Mouse (Mus musculus) forebrain, embryonic 16.5 days (tissue): Measurements from ENCODE around the gene Akap5. TPM values are rescaled to one million over a fixed set of nuclear protein-coding genes. Genes with fewer than 3 reads are reported as not detected.

Experiments used
- ATAC-seq: fragments of 200-750 bp; cut with Nextera tagmentation; 2 replicates; pipeline ENCODE4 v1.8.0; 2017; ENCODE audit warnings: mild to moderate bottlenecking, moderate library complexity
- H3K27ac ChIP-seq: fragments of 300-500 bp; sonication (generic); 2 replicates; pipeline ENCODE4 v1.5.1; 2014; ENCODE audit warnings: low read length, control low read depth
- H3K27me3 ChIP-seq: fragments of 300-500 bp; sonication (generic); replicated peaks from 2 replicates; pipeline ENCODE4 v1.6.1; 2014; ENCODE audit warnings: low read length; ENCODE audit not compliant: control insufficient read depth, insufficient read depth
- H3K36me3 ChIP-seq: fragments of 300-500 bp; sonication (generic); 2 replicates; pipeline ENCODE4 v1.6.1; 2014; ENCODE audit not compliant: control insufficient read depth, insufficient read depth
- H3K4me1 ChIP-seq: fragments of 300-500 bp; sonication (generic); replicated peaks from 2 replicates; pipeline ENCODE4 v1.6.1; 2014; ENCODE audit warnings: low read length; ENCODE audit not compliant: control insufficient read depth, insufficient read depth
- H3K4me2 ChIP-seq: fragments of 300-500 bp; sonication (generic); 2 replicates; pipeline ENCODE4 v1.6.1; 2014; ENCODE audit warnings: mild to moderate bottlenecking, low read length, control low read depth
- H3K4me3 ChIP-seq: fragments of 300-500 bp; sonication (generic); replicated peaks from 2 replicates; pipeline ENCODE4 v1.5.1; 2014; ENCODE audit warnings: mild to moderate bottlenecking, low read length, control low read depth
- H3K9ac ChIP-seq: fragments of 300-500 bp; sonication (generic); replicated peaks from 2 replicates; pipeline ENCODE4 v1.6.1; 2014; ENCODE audit warnings: low read depth, low read length, control low read depth
- H3K9me3 ChIP-seq: fragments of 300-500 bp; sonication (generic); 2 replicates; pipeline ENCODE4 v1.6.1; 2016; ENCODE audit warnings: low read length; ENCODE audit not compliant: control insufficient read depth
- WGBS: fragments of 180-500 bp; shearing (Covaris S2); extraction: QIAGEN DNeasy Blood & Tissue Kit; methylation state at CpG from one replicate; pipeline ENCODE4 v1.1.7; 2014; 5-methylcytosine and 5-hydroxymethylcytosine counted together
- polyA plus RNA-seq: library from polyadenylated mRNA; unstranded; fragments of >200 nt; fragmentation: Nextera tagmentation; extraction: Ambion mirVana; gene quantifications from 2 replicates; pipeline ENCODE4 v1.2.1, GENCODE M21; 2015

The Akap5 gene
- polyA plus RNA-seq, 1 experiment from 2014 or later, result 10.3 TPM

DNA sequence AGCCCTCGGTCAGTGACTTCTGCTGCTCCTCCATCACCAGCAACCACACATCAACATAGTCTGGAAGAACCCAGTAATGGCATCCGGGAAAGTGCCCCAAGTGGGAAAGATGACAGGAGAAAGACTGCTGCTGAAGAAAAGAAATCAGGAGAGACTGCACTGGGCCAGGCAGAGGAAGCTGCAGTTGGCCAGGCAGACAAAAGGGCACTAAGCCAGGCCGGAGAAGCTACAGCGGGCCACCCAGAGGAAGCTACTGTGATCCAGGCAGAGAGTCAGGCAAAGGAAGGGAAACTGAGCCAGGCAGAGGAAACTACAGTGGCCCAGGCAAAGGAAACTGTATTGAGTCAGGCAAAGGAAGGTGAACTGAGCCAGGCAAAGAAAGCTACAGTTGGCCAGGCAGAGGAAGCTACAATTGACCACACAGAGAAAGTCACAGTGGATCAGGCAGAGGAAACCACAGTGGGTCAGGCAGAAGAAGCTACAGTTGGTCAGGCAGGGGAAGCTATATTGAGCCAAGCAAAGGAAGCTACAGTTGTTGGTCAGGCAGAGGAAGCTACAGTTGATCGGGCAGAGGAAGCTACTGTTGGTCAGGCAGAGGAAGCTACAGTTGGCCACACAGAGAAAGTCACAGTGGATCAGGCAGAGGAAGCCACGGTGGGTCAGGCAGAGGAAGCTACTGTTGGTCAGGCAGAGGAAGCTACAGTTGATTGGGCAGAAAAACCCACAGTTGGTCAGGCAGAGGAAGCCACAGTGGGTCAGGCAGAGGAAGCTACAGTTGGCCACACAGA lies 4.1 kb downstream of the Akap5 start:
- H3K4me3 ChIP-seq, result no peak overlapping the region
- no peaks in the 10 kb centered on the region for H3K27me3 ChIP-seq
- no peak overlapping the region for H3K9ac ChIP-seq
- H3K27ac ChIP-seq, result no peak overlapping the region
- H3K4me2 ChIP-seq, result no peak overlapping the region
- ATAC-seq, result no peak
- 89% methylated on average over 6 of the region's 6 CpGs for WGBS
- peaks cover 12% of the 10 kb centered on the region for H3K4me1 ChIP-seq
- no peaks in the 10 kb centered on the region for H3K36me3 ChIP-seq
- H3K9me3 ChIP-seq, result no peaks in the 10 kb centered on the region

- H3K4me2 ChIP-seq, result no peak overlapping the region
- H3K36me3 ChIP-seq, result no peaks in the 10 kb centered on the region
- no peak overlapping the region for H3K9ac ChIP-seq
- H3K27me3 ChIP-seq, result no peaks in the 10 kb centered on the region
- no peak overlapping the region for H3K4me3 ChIP-seq
- H3K9me3 ChIP-seq, result no peaks in the 10 kb centered on the region
- ATAC-seq, result no peak
- H3K4me1 ChIP-seq, result no peaks in the 10 kb centered on the region
- H3K27ac ChIP-seq, result no peak overlapping the region
- 94% methylated on average over 5 of the region's 5 CpGs for WGBS
Observed at GRCm38 (mm10) chr12:76333688-76334087, 9.0 kb downstream of the Akap5 start.

DNA sequence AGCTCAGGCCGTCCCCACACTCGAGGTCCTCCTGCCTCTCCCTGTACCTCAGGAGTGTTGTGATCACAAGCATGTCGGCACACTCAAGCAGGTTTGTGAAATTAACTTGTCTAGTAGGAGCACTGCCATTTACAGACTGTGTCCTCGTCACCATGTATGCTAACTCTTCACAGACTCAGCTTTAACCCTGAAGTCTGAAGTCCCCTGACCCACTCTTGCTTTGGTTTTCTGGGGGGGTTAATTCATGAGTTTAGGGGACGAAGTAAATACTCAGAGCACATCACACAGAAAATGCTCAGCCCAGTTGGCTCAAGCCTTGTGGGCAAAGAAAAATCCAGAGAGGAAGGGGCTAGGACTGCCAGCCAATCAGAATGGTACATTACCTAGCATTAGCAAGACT lies 10.9 kb downstream of the Akap5 start:
- Histone ChIP-seq H3K4me1 (no peaks in the 10 kb centered on the region), H3K4me2 (no peak overlapping the region), H3K9me3 (no peaks in the 10 kb centered on the region), H3K4me3 (no peak overlapping the region), H3K9ac (no peak overlapping the region), H3K36me3 (no peaks in the 10 kb centered on the region), H3K27me3 (no peaks in the 10 kb centered on the region), H3K27ac (no peak overlapping the region)
- WGBS, result 85% methylated on average over 5 of the region's 5 CpGs
- ATAC-seq, result no peak

DNA sequence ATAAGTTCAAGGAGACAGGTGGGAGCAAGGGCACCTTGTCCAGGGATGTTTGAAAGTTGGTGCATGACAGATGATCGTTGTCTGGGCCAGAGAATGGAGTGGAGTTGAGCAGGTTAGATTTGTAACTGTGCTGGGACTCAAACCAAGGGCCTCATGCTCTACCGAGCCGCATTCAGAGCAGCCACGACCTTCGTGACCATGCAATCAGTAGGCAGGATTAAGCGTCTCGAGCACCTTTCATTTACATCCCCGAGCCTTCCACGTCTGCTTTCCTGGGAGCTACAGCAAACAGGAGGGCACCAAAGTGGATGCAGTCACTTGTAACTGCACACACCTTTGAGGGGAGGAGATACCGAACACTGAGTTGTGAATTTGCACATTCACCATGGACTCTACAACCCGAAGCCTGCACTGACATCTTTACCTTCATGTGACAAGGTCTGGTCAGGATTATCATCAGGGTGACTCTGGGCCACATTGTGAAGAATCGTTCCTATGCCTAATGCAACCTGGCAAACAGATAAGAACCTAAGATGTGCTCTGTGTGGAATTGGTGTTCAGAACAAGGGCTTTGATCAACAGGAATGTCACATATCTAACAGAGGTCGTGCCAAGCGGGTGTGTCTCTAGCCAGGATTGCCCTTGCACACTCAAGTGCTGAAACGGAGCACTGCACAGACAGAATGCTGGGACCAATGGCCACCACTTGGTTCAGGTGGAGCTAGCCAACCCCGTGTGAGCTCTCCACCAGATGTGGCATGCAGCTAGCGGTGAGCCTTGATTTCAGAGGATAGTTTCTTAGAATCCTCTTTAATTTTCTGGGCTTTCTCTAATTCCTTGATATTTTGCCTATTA lies 11.6 kb downstream of the Akap5 start:
- Histone ChIP-seq H3K9ac (no peak overlapping the region), H3K36me3 (no peaks in the 10 kb centered on the region), H3K9me3 (no peaks in the 10 kb centered on the region), H3K27me3 (no peaks in the 10 kb centered on the region), H3K4me2 (no peak overlapping the region), H3K27ac (no peak overlapping the region), H3K4me3 (no peak overlapping the region), H3K4me1 (no peaks in the 10 kb centered on the region)
- no peak for ATAC-seq
- 85% methylated on average over 17 of the region's 17 CpGs for WGBS

DNA sequence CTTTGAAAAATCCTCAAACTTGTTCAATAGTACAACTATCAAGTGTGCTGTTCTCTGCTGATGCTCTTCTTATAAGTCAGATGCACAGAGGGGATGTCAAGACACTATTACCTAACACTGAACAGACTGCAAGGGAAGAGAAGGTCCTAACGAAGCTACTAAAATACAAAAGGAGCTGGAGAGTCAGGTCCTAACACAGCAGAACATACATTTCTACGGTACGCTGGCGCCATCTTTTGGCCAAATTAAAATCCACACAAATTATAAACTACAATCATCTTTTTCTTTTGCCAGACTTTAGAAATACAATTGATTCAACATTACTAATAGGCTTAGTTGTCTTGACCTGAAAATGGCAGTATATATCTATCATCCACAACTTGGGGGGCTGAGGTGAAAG lies 16.4 kb downstream of the Akap5 start:
- no peak overlapping the region for H3K4me3 ChIP-seq
- peak; percentile 63; the same call in 1 of the 2 replicates for ATAC-seq
- no peak overlapping the region for H3K9ac ChIP-seq
- H3K36me3 ChIP-seq, result no peaks in the 10 kb centered on the region
- H3K4me2 ChIP-seq, result no peak overlapping the region
- no peaks in the 10 kb centered on the region for H3K4me1 ChIP-seq
- WGBS, result 1% methylated on average over 4 of the region's 4 CpGs
- no peaks in the 10 kb centered on the region for H3K9me3 ChIP-seq
- H3K27ac ChIP-seq, result no peak overlapping the region
- no peaks in the 10 kb centered on the region for H3K27me3 ChIP-seq

- peaks cover 2% of the 10 kb centered on the region for H3K36me3 ChIP-seq
- H3K4me1 ChIP-seq, result no peaks in the 10 kb centered on the region
- no peaks in the 10 kb centered on the region for H3K9me3 ChIP-seq
- no peaks in the 10 kb centered on the region for H3K27me3 ChIP-seq
- no peak overlapping the region for H3K4me3 ChIP-seq
- H3K4me2 ChIP-seq, result no peak overlapping the region
- 90% methylated on average over 6 of the region's 6 CpGs for WGBS
- H3K9ac ChIP-seq, result no peak overlapping the region
- H3K27ac ChIP-seq, result no peak overlapping the region
- ATAC-seq, result no peak
Observed at GRCm38 (mm10) chr12:76345759-76346455, 21.2 kb downstream of the Akap5 start.

- Histone ChIP-seq H3K27me3 (no peaks in the 10 kb centered on the region), H3K4me2 (no peak overlapping the region), H3K36me3 (peaks cover 5% of the 10 kb centered on the region), H3K27ac (no peak overlapping the region), H3K4me3 (no peak overlapping the region), H3K4me1 (no peaks in the 10 kb centered on the region), H3K9me3 (no peaks in the 10 kb centered on the region), H3K9ac (no peak overlapping the region)
- WGBS, result 87% methylated on average over 8 of the region's 8 CpGs
- no peak for ATAC-seq
Observed at GRCm38 (mm10) chr12:76349680-76350220, 25.1 kb downstream of the Akap5 start.

DNA sequence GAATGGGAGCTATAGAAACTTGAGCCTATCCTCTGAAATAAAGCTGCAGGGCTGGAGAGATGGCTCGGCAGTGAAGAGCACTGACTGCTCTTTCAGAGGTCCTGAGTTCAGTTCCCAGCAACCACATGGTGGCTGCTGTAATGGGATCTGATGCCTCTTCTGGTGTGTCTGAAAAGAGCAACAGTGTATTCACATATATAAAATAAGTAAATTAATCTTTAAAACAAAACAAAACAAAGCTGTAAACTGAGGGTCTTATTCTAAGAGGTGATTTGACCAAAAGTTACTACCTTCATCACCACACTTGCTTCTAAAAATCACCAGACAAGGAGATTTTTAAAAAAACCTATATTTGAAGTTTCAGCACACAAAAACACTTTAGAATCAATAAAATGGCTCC lies 36.2 kb downstream of the Akap5 start:
- Histone ChIP-seq H3K4me1 (no peaks in the 10 kb centered on the region; the same call in 1 of the 2 replicates), H3K36me3 (0 out of 2 replicates have a peak, but pooled peaks cover 2% of the 10 kb centered on the region), H3K4me2 (no peak overlapping the region), H3K4me3 (no peak overlapping the region), H3K27me3 (no peaks in the 10 kb centered on the region), H3K9ac (no peak overlapping the region), H3K27ac (no peak overlapping the region), H3K9me3 (no peaks in the 10 kb centered on the region)
- ATAC-seq, result no peak
- WGBS, result 10% methylated on average over 1 of the region's 1 CpGs
